Mouse (Mus musculus): ENCODE results near the gene Nxpe5.

The Nxpe5 gene

DNA sequence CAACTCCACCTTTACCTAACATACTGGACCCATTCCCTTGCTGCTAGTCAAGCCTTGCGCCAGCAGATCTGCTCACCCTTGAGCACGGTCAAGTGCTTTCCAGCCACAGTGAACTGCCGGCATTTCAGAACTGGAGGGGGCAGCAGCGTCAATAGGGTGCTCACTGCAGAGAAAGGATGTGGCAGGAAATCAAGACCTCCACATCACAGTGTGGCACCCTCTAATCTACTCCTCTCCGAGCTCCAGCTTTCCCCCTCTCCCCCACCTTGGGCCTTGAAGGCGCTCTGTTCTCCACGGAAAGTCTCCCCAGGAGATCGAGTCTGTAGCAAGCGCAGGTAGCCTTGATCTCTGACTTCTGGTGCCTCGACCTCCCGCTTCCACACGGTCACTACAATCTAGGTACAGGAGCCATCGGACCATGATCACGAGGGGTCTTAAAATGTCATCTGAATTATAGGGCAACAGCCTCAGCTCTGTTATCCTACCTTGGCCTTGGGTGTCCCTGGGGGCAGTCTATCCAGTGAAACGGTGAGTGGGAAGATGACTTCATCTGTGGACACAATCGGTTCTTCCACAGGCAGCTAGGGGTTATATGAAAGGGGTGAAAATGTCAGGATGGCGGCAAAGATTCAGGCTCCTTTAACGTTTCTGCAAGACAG, 37.0 kb downstream of the Nxpe5 start:
- POLR2A ChIA-PET = interaction anchor here in 3 of 4 experiments (0.6 to 4.5 kb wide), 12 partner anchors 8 to 295 kb away, joined by 3 to 37 read pairs (median 6); partner anchors contain the start of genes Gpc2 (in 2 of the 3), Lamtor4 (in 2 of the 3), Stag3 (in 2 of the 3) and Cnpy4 (in 1 of the 3)
- CTCF ChIA-PET = interaction anchor here in 2 of 4 experiments (0.6 to 1.7 kb wide), 3 partner anchors 10 to 912 kb away, joined by 3 to 4 read pairs (median 3); partner anchors contain the start of gene Gal3st4 (in 1 of the 2)

- ChIA-PET POLR2A (interaction anchor here (0.7 to 4.5 kb wide), 13 partner anchors 8 to 76 kb away, joined by 3 to 37 read pairs (median 6); partner anchors contain the start of genes Gpc2 (in 3 of the 4), Stag3 (in 3 of the 4), Gm43720 (in 2 of the 4) and Lamtor4 (in 2 of the 4)), CTCF (interaction anchor here in 2 of 4 experiments (0.6 to 1.7 kb wide), 3 partner anchors 9 to 913 kb away, joined by 3 to 4 read pairs (median 3); partner anchors contain the start of gene Gal3st4 (in 1 of the 2))
These were observed 37.8 kb downstream of the Nxpe5 start, which contains the start of gene BC037034 for GRCm38 (mm10) chr5:138263260-138264206. BC037034 (minus strand) TSS chr5:138264033.

DNA sequence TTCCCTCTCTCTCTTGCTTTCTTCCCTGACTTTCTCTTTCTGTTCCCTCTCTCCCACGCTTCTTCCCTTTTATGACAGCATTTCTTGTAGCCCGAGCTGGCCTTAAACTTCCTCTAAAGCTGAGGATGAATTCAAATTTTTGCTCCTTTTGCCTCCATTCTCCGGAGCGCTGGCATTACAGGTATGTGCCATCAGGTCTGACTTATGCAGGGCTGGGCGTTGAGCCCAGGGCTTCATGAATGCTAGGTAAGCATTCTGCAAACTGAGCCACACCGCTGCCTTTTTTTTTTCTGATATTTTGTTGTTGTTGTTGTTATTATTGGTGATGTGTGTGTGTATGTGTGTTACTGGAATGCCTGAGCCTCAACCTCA, 38.5 kb downstream of the Nxpe5 start:
- CTCF ChIA-PET = interaction anchor here in 1 of 4 experiments (1.2 to 1.7 kb wide), 2 partner anchors 8 to 36 kb away, joined by 3 to 4 read pairs; partner anchors contain the start of gene Gal3st4
- POLR2A ChIA-PET = interaction anchor here in 3 of 4 experiments (1.0 to 4.5 kb wide), 7 partner anchors 8 to 16 kb away, joined by 4 to 37 read pairs (median 6); partner anchors contain the start of genes Gpc2 (in 2 of the 3), Lamtor4 (in 2 of the 3), Stag3 (in 2 of the 3) and Gal3st4 (in 1 of the 3)

DNA sequence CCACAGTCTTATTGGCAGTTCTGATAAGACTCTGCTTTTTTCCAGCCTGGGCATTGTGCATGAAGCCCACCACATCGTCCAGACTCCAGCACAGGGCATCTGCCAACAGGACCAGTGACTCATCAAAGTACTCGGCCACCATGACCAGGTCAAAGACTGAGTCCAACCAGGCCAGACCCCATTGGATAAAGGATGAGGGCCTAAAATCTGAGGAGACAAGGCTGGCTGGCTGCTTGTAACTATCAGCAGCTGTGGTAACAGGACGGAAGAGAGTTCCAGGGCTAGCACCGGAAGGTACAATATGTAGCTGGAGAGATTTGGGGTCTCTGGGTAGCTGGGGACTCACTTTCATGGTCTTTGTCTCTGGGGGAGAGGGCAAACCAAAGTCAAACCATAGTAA, 40.0 kb downstream of the Nxpe5 start:
- CTCF ChIA-PET = no interaction called here
- POLR2A ChIA-PET = interaction anchor here in 3 of 4 experiments (0.8 to 4.5 kb wide), 6 partner anchors 9 to 14 kb away, joined by 4 to 37 read pairs (median 4); partner anchors contain the start of genes Gm43720 (in 1 of the 3), Gpc2 (in 1 of the 3) and Lamtor4 (in 1 of the 3)

DNA sequence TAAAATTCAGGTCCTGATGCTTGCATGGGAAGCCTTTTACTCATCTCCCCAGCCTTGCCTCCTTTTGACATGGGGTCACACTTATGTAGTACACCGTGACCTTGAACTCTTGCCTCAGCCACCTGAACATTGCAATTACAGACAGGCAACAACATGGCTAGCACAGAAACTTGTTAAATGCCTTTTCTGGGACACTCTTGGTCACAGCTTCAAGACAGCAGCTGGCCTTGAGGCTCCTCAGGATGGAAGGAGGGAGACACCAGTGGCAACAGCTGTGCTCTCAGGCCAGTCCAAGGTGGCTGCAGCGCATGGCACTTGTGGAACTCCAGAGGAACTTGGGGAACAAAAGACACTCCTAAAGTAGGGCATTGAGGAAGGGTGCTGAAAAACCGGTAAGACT, 41.4 kb downstream of the Nxpe5 start:
- POLR2A ChIA-PET = interaction anchor here in 2 of 4 experiments (0.7 to 3.3 kb wide), 2 partner anchors 13 to 96 kb away, joined by 6 to 14 read pairs; partner anchors contain the start of gene Lamtor4 (in 1 of the 2)
- CTCF ChIA-PET = no interaction called here

DNA sequence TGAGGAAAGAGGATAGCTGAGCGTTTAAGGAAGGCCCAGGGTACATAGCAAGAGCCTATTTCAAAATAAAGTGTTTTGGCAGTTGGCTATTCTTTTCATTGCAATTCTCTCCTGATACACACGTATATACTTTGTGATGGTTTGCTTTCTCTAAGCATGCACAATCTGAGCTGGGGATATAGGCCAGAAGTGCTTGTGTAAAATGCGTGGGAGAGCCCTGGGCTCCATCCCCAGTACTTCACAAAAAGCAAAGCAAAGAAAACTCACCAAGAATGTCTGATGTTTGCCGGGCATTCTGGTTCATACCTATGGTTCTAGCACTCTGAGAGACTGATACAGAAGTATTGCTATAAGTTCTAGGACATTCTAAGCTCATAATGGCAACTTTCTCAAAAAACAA, 43.3 kb downstream of the Nxpe5 start:
- POLR2A ChIA-PET = interaction anchor here in 3 of 4 experiments (1.2 to 3.3 kb wide), 4 partner anchors 12 to 15 kb away, joined by 4 to 14 read pairs (median 6); partner anchors contain the start of gene Lamtor4 (in 3 of the 3)
- CTCF ChIA-PET = no interaction called here

- CTCF ChIA-PET = no interaction called here
- POLR2A ChIA-PET = interaction anchor here in 1 of 4 experiments (1.3 kb wide), 1 partner anchor 10 kb away, joined by 4 read pairs; no protein-coding TSS in a partner anchor
These were observed 45.5 kb downstream of the Nxpe5 start for GRCm38 (mm10) chr5:138271232-138271631.

GRCm38 (mm10) chr5:138272409-138272923, 46.8 kb downstream of the Nxpe5 start, which contains the start of gene Gal3st4:
Gal3st4 (minus strand) TSS chr5:138272840.
- POLR2A ChIA-PET = interaction anchor here in 2 of 4 experiments (1.0 to 1.8 kb wide), 4 partner anchors 8 to 185 kb away, joined by 3 to 10 read pairs (median 4); partner anchors contain the start of genes BC037034 (in 1 of the 2) and Lamtor4 (in 1 of the 2)
- CTCF ChIA-PET = interaction anchor here (0.6 to 1.0 kb wide), 4 partner anchors 9 to 386 kb away, joined by 3 to 6 read pairs (median 4); partner anchors contain the start of gene BC037034 (in 1 of the 4)

- POLR2A ChIA-PET = interaction anchor here in 2 of 4 experiments (0.6 kb wide), 2 partner anchors 149 to 850 kb away, joined by 3 to 5 read pairs; no protein-coding TSS in a partner anchor
- CTCF ChIA-PET = no interaction called here
These were observed 48.5 kb downstream of the Nxpe5 start for GRCm38 (mm10) chr5:138274186-138274585.

GRCm38 (mm10) chr5:138275216-138276050, 49.7 kb downstream of the Nxpe5 start:
- ChIA-PET POLR2A (interaction anchor here in 3 of 4 experiments (0.6 to 1.6 kb wide), 10 partner anchors 8 to 22 kb away, joined by 3 to 22 read pairs (median 4); partner anchors contain the start of genes Lamtor4 (in 2 of the 3) and BC037034 (in 1 of the 3)), CTCF (interaction anchor here (0.5 to 1.3 kb wide), 5 partner anchors 8 to 718 kb away, joined by 3 read pairs; no protein-coding TSS in a partner anchor)

GRCm38 (mm10) chr5:138277994-138278393, 52.3 kb downstream of the Nxpe5 start:
- POLR2A ChIA-PET = interaction anchor here in 1 of 4 experiments (0.7 to 1.8 kb wide), 2 partner anchors 13 to 15 kb away, joined by 4 to 6 read pairs; partner anchors contain the start of gene BC037034

GRCm38 (mm10) chr5:138279585-138280424, 54.1 kb downstream of the Nxpe5 start, which contains the start of the genes Gm43720, Gpc2 and Stag3:
Gm43720 (minus strand) TSS chr5:138279958.
Gpc2 (minus strand) TSS chr5:138280005.
Stag3 (plus strand) TSS chr5:138280240.
- POLR2A ChIA-PET = interaction anchor here (0.5 to 2.5 kb wide), 18 partner anchors 8 to 1201 kb away, joined by 3 to 13 read pairs (median 4); partner anchors contain the start of genes BC037034 (in 3 of the 4), Lamtor4 (in 3 of the 4), Cnpy4 (in 1 of the 4) and Taf6 (in 1 of the 4)
- CTCF ChIA-PET = interaction anchor here in 1 of 4 experiments (1.1 kb wide), 1 partner anchor 26 kb away, joined by 3 read pairs; no protein-coding TSS in a partner anchor

More at GRCm38 (mm10) chr5:138277994-138278393, 52.3 kb downstream of the Nxpe5 start:
- CTCF ChIA-PET = no interaction called here

GRCm38 (mm10) chr5:138280425-138280768, 54.7 kb downstream of the Nxpe5 start:
- ChIA-PET CTCF (interaction anchor here in 1 of 4 experiments (1.1 kb wide), 1 partner anchor 27 kb away, joined by 3 read pairs; no protein-coding TSS in a partner anchor), POLR2A (interaction anchor here (0.5 to 2.5 kb wide), 19 partner anchors 8 to 1200 kb away, joined by 3 to 13 read pairs (median 4); partner anchors contain the start of genes Lamtor4 (in 3 of the 4), BC037034 (in 2 of the 4), Zfp157 (in 2 of the 4) and A430033K04Rik (in 1 of the 4))

GRCm38 (mm10) chr5:138280829-138281228, 55.1 kb downstream of the Nxpe5 start:
- CTCF ChIA-PET = interaction anchor here in 1 of 4 experiments (1.1 kb wide), 1 partner anchor 27 kb away, joined by 3 read pairs; no protein-coding TSS in a partner anchor
- POLR2A ChIA-PET = interaction anchor here (0.6 to 2.5 kb wide), 19 partner anchors 9 to 376 kb away, joined by 3 to 13 read pairs (median 4); partner anchors contain the start of genes Lamtor4 (in 3 of the 4), A430033K04Rik (in 2 of the 4), BC037034 (in 2 of the 4) and Zfp157 (in 2 of the 4)

- POLR2A ChIA-PET = interaction anchor here in 3 of 4 experiments (0.6 to 2.0 kb wide), 5 partner anchors 12 to 340 kb away, joined by 3 to 7 read pairs (median 5); partner anchors contain the start of genes A430033K04Rik (in 1 of the 3) and Lamtor4 (in 1 of the 3)
- CTCF ChIA-PET = no interaction called here
These were observed 56.1 kb downstream of the Nxpe5 start for GRCm38 (mm10) chr5:138281798-138282197.

Measured in embryonic stem cell, embryonic (primary cell).